Mouse (Mus musculus): ENCODE results near the gene Radil. TPM values are rescaled to one million over a fixed set of nuclear protein-coding genes. Genes with fewer than 3 reads are reported as not detected.

The Radil gene
- polyA plus RNA-seq, 1 experiment from 2014 or later: 13.6 TPM

DNA sequence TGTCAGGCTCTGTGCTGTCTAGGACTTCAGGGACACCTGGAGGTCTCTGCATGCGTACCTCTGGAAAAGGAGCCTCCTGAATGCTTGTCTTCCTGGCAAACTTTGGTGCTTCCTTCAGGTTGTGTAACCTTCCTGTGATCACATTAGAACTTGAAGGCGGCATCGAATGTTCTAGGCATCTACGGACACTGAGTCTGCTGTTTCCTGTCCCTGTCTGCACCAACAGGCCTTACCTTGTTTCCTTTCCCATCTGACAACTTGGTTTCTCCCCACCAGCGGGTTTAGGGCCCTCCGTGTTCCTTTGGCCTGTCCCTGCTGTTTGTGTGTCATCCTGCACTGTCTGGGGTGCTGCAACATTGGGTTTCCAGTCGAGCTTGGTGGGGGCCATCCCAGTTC, 108.9 kb downstream of the Radil start:
- no peaks in the 10 kb centered on the region for H3K27me3 ChIP-seq (ENCODE audit: control insufficient read depth, insufficient read depth, low read length)
- H3K4me1 ChIP-seq (ENCODE audit: control insufficient read depth, insufficient read depth, low read length): peaks cover 31% of the 10 kb centered on the region
- no peak for ATAC-seq (ENCODE audit: low FRiP score, low TSS enrichment)
- WGBS: 88% methylated on average over 7 of the region's 7 CpGs
- 0 out of 2 replicates have a peak, but pooled peaks cover 3% of the 10 kb centered on the region for H3K36me3 ChIP-seq (ENCODE audit: control insufficient read depth, insufficient read depth, low read length)
- H3K27ac ChIP-seq (replicated peaks; ENCODE audit: low read depth, low read length): no peak overlapping the region
- no peaks in the 10 kb centered on the region for H3K9me3 ChIP-seq (ENCODE audit: control insufficient read depth, low read length)
- H3K4me2 ChIP-seq (ENCODE audit: low read length): no peak overlapping the region
- no peak overlapping the region for H3K4me3 ChIP-seq (replicated peaks; ENCODE audit: low read depth, low read length)
- DNase-seq: no peak
- H3K9ac ChIP-seq (replicated peaks; ENCODE audit: low read length): no peak overlapping the region

DNA sequence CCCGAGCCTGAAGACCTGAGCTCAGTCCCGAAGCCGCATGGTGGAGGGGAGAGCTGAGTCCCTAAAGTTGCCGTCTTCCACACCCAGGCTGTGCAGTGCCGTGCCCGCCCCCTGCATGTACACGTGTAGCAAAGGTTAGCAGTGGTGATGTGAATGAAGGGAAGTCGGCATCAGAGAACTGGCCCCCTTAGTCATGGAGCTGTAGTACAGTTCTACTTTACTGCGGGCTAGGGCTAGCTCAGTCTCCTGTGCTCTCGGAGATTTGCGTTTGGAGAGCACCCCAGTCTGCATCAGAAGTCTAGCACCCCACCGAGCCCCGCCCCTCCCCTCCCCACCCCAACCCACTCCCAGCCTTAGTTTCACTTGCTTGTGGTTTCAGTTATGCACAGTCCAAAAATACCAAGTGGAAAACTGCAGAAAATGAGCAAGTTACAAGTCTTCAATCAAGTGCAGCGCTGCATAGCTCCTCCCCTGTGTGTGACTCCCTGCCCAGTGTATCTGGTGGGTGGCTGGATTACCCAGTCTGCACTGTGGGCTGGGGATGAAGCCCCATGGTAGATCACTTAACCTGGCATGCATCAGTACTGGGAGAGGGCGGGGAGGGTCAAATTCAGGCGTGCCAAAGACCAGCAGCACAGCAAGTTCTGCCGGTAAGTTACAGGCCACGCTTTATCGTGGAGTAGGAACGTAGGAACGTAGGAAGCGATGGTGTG, 109.4 kb downstream of the Radil start:
- 0 out of 2 replicates have a peak, but pooled peaks cover 5% of the 10 kb centered on the region for H3K36me3 ChIP-seq (ENCODE audit: control insufficient read depth, insufficient read depth, low read length)
- H3K27me3 ChIP-seq (ENCODE audit: control insufficient read depth, insufficient read depth, low read length): no peaks in the 10 kb centered on the region
- H3K9ac ChIP-seq (replicated peaks; ENCODE audit: low read length): no peak overlapping the region
- H3K4me3 ChIP-seq (replicated peaks; ENCODE audit: low read depth, low read length): no peak overlapping the region
- no peak for DNase-seq
- no peak for ATAC-seq (ENCODE audit: low FRiP score, low TSS enrichment)
- peak overlapping the region; percentile 47 for H3K4me2 ChIP-seq (ENCODE audit: low read length)
- no peaks in the 10 kb centered on the region for H3K9me3 ChIP-seq (ENCODE audit: control insufficient read depth, low read length)
- peaks cover 31% of the 10 kb centered on the region for H3K4me1 ChIP-seq (ENCODE audit: control insufficient read depth, insufficient read depth, low read length)
- 59% methylated on average over 22 of the region's 22 CpGs for whole genome bisulfite sequencing
- peak overlapping the region; percentile 76 for H3K27ac ChIP-seq (replicated peaks; ENCODE audit: low read depth, low read length)

DNA sequence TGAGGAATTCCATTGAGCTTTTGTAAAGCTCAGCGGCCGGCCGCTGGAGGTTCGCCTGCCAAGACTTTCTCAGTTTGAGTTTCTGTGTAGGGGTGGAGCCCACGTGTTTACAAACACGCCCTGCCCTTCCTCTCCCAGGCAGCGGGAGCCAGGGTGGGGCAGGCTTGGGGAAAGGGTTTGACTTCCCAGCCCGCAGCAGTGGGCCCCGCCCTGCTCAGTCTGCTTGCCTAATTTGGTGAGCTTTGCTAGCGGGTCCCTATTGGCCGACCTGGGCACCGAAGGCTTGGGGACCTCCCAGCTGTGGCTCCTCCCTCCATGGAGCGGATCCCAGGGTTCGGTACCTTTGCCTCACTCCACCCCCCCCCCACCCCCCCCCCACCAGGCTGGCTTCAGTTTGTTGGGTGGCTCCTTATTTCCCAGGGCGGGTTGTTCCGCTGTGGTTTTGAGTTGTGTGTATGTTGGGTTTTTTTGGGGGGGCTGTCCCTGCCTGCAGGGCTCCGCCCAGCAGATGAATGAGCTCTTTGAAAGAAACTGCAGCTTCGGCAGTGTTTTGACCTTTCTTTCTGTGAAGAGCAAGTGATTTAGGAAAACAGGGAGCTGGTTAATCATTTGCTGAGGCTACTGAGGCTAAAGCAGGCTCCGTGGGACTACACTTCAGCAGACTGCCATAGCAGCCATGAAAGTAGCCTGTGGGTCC, 110.3 kb downstream of the Radil start:
- peak; percentile 80 for DNase-seq
- no peaks in the 10 kb centered on the region for H3K27me3 ChIP-seq (ENCODE audit: control insufficient read depth, insufficient read depth, low read length)
- no peaks in the 10 kb centered on the region for H3K9me3 ChIP-seq (ENCODE audit: control insufficient read depth, low read length)
- peak overlapping the region; percentile 76 for H3K27ac ChIP-seq (replicated peaks; ENCODE audit: low read depth, low read length)
- H3K4me1 ChIP-seq (ENCODE audit: control insufficient read depth, insufficient read depth, low read length): peaks cover 29% of the 10 kb centered on the region
- 2% methylated on average over 19 of the region's 19 CpGs for WGBS
- peak overlapping the region; percentile 36; the same call in 1 of the 2 replicates for H3K9ac ChIP-seq (replicated peaks; ENCODE audit: low read length)
- H3K4me2 ChIP-seq (ENCODE audit: low read length): peak overlapping the region; percentile 47
- 0 out of 2 replicates have a peak overlapping the region, but pooled peaks have one; percentile 10 for H3K4me3 ChIP-seq (replicated peaks; ENCODE audit: low read depth, low read length)
- H3K36me3 ChIP-seq (ENCODE audit: control insufficient read depth, insufficient read depth, low read length): peaks cover 14% of the 10 kb centered on the region
- ATAC-seq (ENCODE audit: low FRiP score, low TSS enrichment): peak; percentile 84

DNA sequence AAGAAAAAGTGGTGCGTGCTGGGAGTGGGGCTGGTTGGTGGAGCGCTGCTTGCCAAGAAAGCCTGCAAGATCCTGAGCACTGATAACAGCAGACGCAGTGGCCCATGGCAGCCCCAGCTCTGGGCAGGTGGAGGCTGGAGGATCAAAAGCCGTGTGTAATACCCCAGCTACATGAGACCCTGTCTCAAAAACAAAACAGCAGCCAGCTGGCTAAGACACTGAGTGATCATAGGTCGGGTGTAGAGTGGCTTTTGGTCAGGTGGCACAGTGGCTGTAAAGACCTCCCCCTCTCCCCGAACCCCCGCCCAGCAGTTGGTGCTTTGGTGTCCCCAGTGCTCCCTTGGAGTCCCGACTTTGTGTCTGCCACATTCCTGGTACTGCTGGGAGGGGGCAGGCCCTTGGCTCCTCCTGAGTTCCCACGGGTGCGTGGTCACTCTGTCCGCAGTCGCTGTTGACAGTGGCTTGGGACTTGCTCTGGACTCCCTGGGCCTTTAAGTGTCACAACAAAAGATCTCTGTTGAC, 110.9 kb downstream of the Radil start:
- ATAC-seq (ENCODE audit: low FRiP score, low TSS enrichment) (peak; percentile 64), DNase-seq (peak; percentile 53)
- H3K27me3 ChIP-seq (ENCODE audit: control insufficient read depth, insufficient read depth, low read length): no peaks in the 10 kb centered on the region
- no peak overlapping the region; the same call in 1 of the 2 replicates for H3K9ac ChIP-seq (replicated peaks; ENCODE audit: low read length)
- 3% methylated on average over 12 of the region's 12 CpGs for WGBS
- H3K27ac ChIP-seq (replicated peaks; ENCODE audit: low read depth, low read length): peak overlapping the region; percentile 76
- peak overlapping the region; percentile 47 for H3K4me2 ChIP-seq (ENCODE audit: low read length)
- H3K36me3 ChIP-seq (ENCODE audit: control insufficient read depth, insufficient read depth, low read length): peaks cover 20% of the 10 kb centered on the region
- H3K4me1 ChIP-seq (ENCODE audit: control insufficient read depth, insufficient read depth, low read length): peaks cover 24% of the 10 kb centered on the region
- 0 out of 2 replicates have a peak overlapping the region, but pooled peaks have one; percentile 10 for H3K4me3 ChIP-seq (replicated peaks; ENCODE audit: low read depth, low read length)
- H3K9me3 ChIP-seq (ENCODE audit: control insufficient read depth, low read length): no peaks in the 10 kb centered on the region

DNA sequence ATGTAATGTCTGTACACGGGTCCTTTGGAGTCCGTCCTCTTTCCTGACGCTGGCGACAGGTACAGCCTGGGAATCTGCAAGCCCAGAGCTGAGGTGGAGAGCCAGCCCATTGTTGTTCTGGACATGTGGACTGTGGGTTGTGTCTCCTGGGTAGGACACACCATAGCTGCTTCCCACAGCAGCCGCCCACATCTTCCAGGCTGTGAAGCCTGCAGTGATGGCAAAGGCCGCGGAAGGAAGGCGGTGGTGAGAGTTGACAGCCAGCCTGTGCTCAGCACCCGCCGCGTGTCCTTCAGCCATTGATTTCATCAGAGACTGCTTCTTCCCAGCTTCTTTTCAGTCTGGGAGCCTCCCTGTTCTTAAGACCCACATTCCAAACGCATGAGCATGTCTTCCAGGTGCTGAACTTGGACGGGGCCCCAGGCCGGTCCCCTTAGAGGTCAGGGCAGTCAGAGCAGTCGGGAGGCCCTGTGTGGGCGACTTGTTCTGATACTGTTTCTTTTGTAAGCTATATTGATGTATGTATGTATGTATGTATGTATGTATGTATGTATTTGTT, 112.4 kb downstream of the Radil start:
- WGBS: 86% methylated on average over 16 of the region's 16 CpGs
- Histone ChIP-seq H3K4me2 (ENCODE audit: low read length) (no peak overlapping the region), H3K27ac (replicated peaks; ENCODE audit: low read depth, low read length) (no peak overlapping the region), H3K9me3 (ENCODE audit: control insufficient read depth, low read length) (no peaks in the 10 kb centered on the region), H3K4me1 (ENCODE audit: control insufficient read depth, insufficient read depth, low read length) (peaks cover 24% of the 10 kb centered on the region), H3K4me3 (replicated peaks; ENCODE audit: low read depth, low read length) (no peak overlapping the region), H3K9ac (replicated peaks; ENCODE audit: low read length) (no peak overlapping the region), H3K36me3 (ENCODE audit: control insufficient read depth, insufficient read depth, low read length) (peaks cover 21% of the 10 kb centered on the region), H3K27me3 (ENCODE audit: control insufficient read depth, insufficient read depth, low read length) (no peaks in the 10 kb centered on the region)
- ATAC-seq (ENCODE audit: low FRiP score, low TSS enrichment) (no peak), DNase-seq (no peak)

DNA sequence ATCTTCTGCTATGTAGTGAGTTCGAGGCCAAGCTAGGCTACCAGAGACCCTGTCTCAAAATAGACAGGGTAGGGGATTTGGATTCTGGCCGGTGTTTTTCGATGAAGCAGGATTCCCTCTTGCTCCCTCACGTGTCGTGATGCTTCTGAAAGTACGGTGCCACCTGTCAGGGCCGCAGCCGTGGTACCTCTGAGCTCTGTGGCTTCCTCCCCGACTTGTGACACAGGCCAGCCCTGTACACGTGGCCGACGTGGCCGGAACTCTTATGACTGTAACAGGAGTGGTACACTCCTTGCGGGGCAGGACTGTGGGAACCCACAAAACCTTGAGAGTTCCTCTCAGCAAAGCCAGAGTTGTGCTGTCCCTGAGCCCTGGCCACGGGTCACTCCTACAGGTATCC, 115.2 kb downstream of the Radil start:
- no peak overlapping the region for H3K9ac ChIP-seq (replicated peaks; ENCODE audit: low read length)
- H3K36me3 ChIP-seq (ENCODE audit: control insufficient read depth, insufficient read depth, low read length): peaks cover 21% of the 10 kb centered on the region
- no peak overlapping the region for H3K4me2 ChIP-seq (ENCODE audit: low read length)
- no peak overlapping the region for H3K4me3 ChIP-seq (replicated peaks; ENCODE audit: low read depth, low read length)
- no peak for DNase-seq
- no peak for ATAC-seq (ENCODE audit: low FRiP score, low TSS enrichment)
- no peaks in the 10 kb centered on the region for H3K9me3 ChIP-seq (ENCODE audit: control insufficient read depth, low read length)
- peaks cover 14% of the 10 kb centered on the region for H3K4me1 ChIP-seq (ENCODE audit: control insufficient read depth, insufficient read depth, low read length)
- H3K27ac ChIP-seq (replicated peaks; ENCODE audit: low read depth, low read length): no peak overlapping the region
- no peaks in the 10 kb centered on the region for H3K27me3 ChIP-seq (ENCODE audit: control insufficient read depth, insufficient read depth, low read length)
- 98% methylated on average over 15 of the region's 15 CpGs for WGBS

Other genes starting within 250 kb of the Radil start
- gene Foxk1, start 149.6 kb downstream of the Radil start, polyA plus RNA-seq (2014; fragmentation: Nextera tagmentation; extraction: Ambion mirVana): 4.2 and 4.6 TPM in 2 replicates
- gene Ap5z1, start 87.2 kb downstream of the Radil start, polyA plus RNA-seq (2014; fragmentation: Nextera tagmentation; extraction: Ambion mirVana): 12.6 and 13.9 TPM in 2 replicates
- 0.32 and 0.34 TPM in 2 replicates for gene Papolb, start 21.0 kb downstream of the Radil start, polyA plus RNA-seq (2014; fragmentation: Nextera tagmentation; extraction: Ambion mirVana)
- 33.5 and 35.3 TPM in 2 replicates for gene Mmd2, start 57.7 kb upstream of the Radil start, polyA plus RNA-seq (2014; fragmentation: Nextera tagmentation; extraction: Ambion mirVana)
- gene Wipi2, start 76.6 kb upstream of the Radil start, polyA plus RNA-seq (2014; fragmentation: Nextera tagmentation; extraction: Ambion mirVana): 41.2 and 48.3 TPM in 2 replicates
- 78.0 and 82.6 TPM in 2 replicates for gene Slc29a4, start 141.4 kb upstream of the Radil start, polyA plus RNA-seq (2014; fragmentation: Nextera tagmentation; extraction: Ambion mirVana)